Mouse (Mus musculus) liver, embryonic 11.5 days (tissue): Measurements from ENCODE around the gene Sap30bp. TPM values are rescaled to one million over a fixed set of nuclear protein-coding genes. Genes with fewer than 3 reads are reported as not detected.

Source experiments
- ATAC-seq: fragments of 200-750 bp; cut with Nextera tagmentation; replicated peaks from 2 replicates; pipeline ENCODE4 v1.8.0; 2017; ENCODE audit warnings: moderate number of reproducible peaks, mild to moderate bottlenecking, moderate TSS enrichment, moderate library complexity; ENCODE audit not compliant: low FRiP score
- DNase-seq: peaks from one replicate; pipeline ENCODE4 v3.0.0-alpha.2; 2017; ENCODE audit warnings: low spot score
- H3K27ac ChIP-seq: fragments of 300-500 bp; sonication (generic); 2 replicates; pipeline ENCODE4 v1.5.1; 2014; ENCODE audit warnings: mild to moderate bottlenecking, low read depth, low read length, control low read depth
- H3K27me3 ChIP-seq: fragments of 300-500 bp; sonication (generic); replicated peaks from 2 replicates; pipeline ENCODE4 v1.6.1; 2014; ENCODE audit warnings: low read length, mixed read lengths; ENCODE audit not compliant: control insufficient read depth, insufficient read depth
- H3K36me3 ChIP-seq: fragments of 300-500 bp; sonication (generic); 2 replicates; pipeline ENCODE4 v1.6.1; 2014; ENCODE audit warnings: mild to moderate bottlenecking, low read length, moderate library complexity, mixed read lengths; ENCODE audit not compliant: control insufficient read depth, insufficient read depth
- H3K4me1 ChIP-seq: fragments of 300-500 bp; sonication (generic); replicated peaks from 2 replicates; pipeline ENCODE4 v1.6.1; 2014; ENCODE audit warnings: low read length, mixed read lengths; ENCODE audit not compliant: control insufficient read depth, insufficient read depth
- H3K4me2 ChIP-seq: fragments of 300-500 bp; sonication (generic); 2 replicates; pipeline ENCODE4 v1.6.1; 2014; ENCODE audit warnings: mild to moderate bottlenecking, control low read depth, moderate library complexity
- H3K4me3 ChIP-seq: fragments of 300-500 bp; sonication (generic); 2 replicates; pipeline ENCODE4 v1.5.1; 2014; ENCODE audit warnings: low read depth, low read length, control low read depth
- H3K9ac ChIP-seq: fragments of 300-500 bp; sonication (generic); 2 replicates; pipeline ENCODE4 v1.6.1; 2014; ENCODE audit warnings: low read depth, low read length, control low read depth
- H3K9me3 ChIP-seq: fragments of 300-500 bp; sonication (generic); 2 replicates; pipeline ENCODE4 v1.6.1; 2016; ENCODE audit warnings: low read length, inconsistent platforms, mixed read lengths; ENCODE audit not compliant: control insufficient read depth
- WGBS: fragments of 180-500 bp; shearing (Covaris S2); extraction: QIAGEN DNeasy Blood & Tissue Kit; methylation state at CpG from one replicate; pipeline ENCODE4 v1.1.7; 2014; 5-methylcytosine and 5-hydroxymethylcytosine counted together
- polyA plus RNA-seq: library from polyadenylated mRNA; unstranded; fragments of >200 nt; fragmentation: Nextera tagmentation; extraction: Ambion mirVana; gene quantifications from 2 replicates; pipeline ENCODE4 v1.2.1, GENCODE M21; 2014

The Sap30bp gene
- polyA plus RNA-seq, 1 experiment from 2014 or later: 39.9 TPM

DNA sequence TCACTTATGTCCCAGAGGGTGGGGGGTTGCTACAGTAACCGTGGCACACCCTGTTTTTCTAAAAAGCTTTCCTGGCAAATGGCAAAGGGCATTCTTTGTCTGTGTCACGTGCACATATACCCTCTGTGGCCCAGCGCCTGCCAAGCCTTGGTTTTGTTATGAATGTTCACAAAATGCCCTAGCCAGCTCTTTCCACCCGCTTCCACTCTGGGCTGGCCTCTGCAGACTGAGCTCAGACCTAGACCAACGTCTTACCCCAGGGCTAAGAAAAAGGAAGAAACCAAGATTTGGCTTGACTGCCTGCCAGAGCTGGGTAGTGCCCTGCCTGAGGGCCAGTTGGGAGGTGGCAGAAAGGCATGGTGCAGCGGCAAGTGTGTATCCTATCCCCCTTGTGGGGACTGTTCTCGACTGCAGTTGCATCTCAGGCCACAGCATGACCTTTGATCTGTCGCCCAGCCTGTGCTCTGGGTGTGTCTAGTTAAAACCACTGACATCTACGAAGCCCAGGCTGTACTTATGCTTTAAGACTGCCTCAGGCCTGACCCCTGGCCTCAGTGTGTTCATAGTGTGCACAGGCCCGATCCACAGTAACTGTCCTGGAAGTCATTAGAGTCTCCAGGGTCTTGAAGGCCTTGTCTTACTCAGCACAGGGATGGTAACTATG lies 22.2 kb downstream of the Sap30bp start:
- Histone ChIP-seq H3K9me3 (no peaks in the 10 kb centered on the region), H3K4me1 (peaks cover 8% of the 10 kb centered on the region), H3K27ac (peak overlapping the region; percentile 7; the same call in 1 of the 2 replicates), H3K36me3 (peaks cover 30% of the 10 kb centered on the region), H3K27me3 (no peaks in the 10 kb centered on the region), H3K4me3 (no peak overlapping the region), H3K4me2 (no peak overlapping the region), H3K9ac (0 out of 2 replicates have a peak overlapping the region, but pooled peaks have one; percentile 20)
- WGBS: 72% methylated on average over 10 of the region's 10 CpGs
- no peak for ATAC-seq
- DNase-seq: no peak

DNA sequence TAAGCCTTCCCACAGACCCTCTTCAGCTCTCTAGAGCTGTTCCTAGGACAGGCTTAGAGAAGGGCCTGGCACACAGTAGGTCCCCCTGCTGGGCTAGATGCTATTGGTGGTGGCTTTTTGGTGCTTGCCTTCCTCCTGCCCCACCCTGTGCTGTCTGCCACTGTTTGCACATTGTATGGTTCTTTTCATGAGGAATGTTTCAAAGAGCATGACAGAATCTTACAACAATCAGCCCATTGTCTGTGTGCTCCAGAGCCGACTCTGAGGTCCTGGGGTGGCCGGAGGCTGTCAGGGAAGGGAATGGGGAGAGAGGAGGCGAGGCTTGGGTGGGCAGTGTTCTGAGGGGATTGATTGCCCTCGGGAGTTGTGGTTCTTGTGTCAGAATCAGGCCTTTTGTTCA lies 23.4 kb downstream of the Sap30bp start:
- ATAC-seq (no peak), DNase-seq (no peak)
- H3K9me3 ChIP-seq: no peaks in the 10 kb centered on the region
- 77% methylated on average over 4 of the region's 4 CpGs for WGBS
- H3K4me3 ChIP-seq: no peak overlapping the region
- H3K27ac ChIP-seq: no peak overlapping the region
- peaks cover 32% of the 10 kb centered on the region for H3K36me3 ChIP-seq
- no peaks in the 10 kb centered on the region for H3K27me3 ChIP-seq
- H3K4me1 ChIP-seq: peaks cover 8% of the 10 kb centered on the region
- no peak overlapping the region for H3K4me2 ChIP-seq
- no peak overlapping the region for H3K9ac ChIP-seq

DNA sequence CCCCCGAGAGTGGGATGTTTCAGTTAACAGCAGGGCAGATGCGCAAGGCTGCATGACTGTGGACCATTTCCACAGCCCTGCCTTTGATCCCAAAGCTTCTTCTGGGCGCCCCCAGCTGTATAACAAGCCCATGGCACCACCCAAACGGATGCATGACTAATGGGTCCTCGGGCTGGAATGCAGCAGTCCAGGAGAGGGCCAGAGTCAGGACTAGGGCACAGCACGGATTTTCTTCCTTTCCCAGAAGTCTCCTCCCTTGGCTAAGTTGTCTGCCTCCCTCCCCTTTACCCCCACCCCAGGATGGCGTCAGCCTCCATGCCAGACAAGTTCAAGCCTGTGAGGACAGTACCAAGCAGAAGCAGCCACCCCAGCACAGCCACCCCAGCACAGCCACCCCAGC lies 24.9 kb downstream of the Sap30bp start:
- DNase-seq: no peak
- Histone ChIP-seq H3K9ac (no peak overlapping the region), H3K27me3 (no peaks in the 10 kb centered on the region), H3K4me2 (no peak overlapping the region), H3K27ac (no peak overlapping the region), H3K9me3 (no peaks in the 10 kb centered on the region), H3K36me3 (peaks cover 32% of the 10 kb centered on the region), H3K4me3 (no peak overlapping the region), H3K4me1 (peaks cover 8% of the 10 kb centered on the region)
- WGBS: 80% methylated on average over 7 of the region's 7 CpGs
- ATAC-seq: no peak

DNA sequence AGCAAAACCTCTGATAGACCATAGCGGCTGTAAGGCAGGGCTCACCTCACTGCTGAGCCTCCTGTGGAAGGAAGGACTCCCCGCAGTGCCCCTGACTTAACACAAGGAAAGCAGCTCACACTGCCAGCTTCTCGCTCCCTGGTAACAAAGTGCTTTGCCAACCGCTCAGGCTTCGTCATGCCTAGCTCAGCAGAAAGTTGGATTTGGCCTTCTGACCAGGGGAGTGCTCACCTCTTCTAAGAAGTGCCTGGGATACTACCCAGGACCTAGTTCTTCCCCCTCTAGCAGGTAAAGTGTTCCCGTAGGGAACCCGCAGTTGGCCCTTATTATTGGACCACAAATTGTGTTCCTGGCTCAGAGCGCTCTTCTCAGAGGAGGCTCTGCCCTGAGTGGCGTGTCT lies 25.9 kb downstream of the Sap30bp start:
- DNase-seq (no peak), ATAC-seq (no peak)
- Histone ChIP-seq H3K9me3 (no peaks in the 10 kb centered on the region), H3K4me2 (no peak overlapping the region), H3K27me3 (no peaks in the 10 kb centered on the region), H3K9ac (no peak overlapping the region), H3K4me3 (no peak overlapping the region), H3K4me1 (peaks cover 8% of the 10 kb centered on the region), H3K27ac (no peak overlapping the region), H3K36me3 (peaks cover 34% of the 10 kb centered on the region)
- WGBS: 92% methylated on average over 9 of the region's 9 CpGs

DNA sequence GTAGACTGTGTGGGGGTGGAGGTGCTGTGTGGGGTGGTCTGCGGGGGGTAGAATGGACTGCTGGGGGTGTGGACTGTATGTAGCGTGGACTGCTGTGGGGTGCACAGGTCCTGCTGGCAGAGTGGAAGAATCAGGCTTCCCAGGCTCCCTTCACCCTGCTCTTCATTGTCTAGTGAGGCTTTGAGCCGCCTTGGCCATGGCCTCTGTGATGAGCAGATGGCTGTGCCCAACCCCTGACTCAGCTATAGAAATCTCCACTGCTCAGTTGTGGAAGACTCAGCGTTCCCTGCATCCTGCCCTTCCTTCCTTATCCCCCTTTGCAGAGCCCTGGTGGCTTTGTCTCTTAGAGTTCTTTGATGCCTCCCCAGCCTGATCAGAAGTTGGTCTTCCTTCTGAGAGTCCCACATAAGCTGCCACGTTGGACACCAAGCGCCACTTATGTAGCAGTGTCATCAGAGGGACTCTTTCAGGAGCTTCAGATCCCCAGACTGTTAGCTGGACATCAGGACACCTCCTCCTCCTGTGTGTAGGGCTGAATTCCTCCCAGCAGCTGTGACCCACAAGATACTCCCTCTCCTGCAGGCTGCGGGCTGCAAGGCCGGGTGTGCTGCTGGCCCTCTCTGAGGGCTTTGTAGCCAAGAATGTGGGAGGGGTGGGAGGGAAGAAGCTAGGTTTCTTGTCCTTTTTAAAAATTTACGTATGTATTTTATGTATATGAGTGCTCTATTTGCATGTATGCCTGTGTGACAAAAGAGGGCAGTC lies 29.8 kb downstream of the Sap30bp start:
- no peaks in the 10 kb centered on the region for H3K9me3 ChIP-seq
- H3K27me3 ChIP-seq: no peaks in the 10 kb centered on the region
- no peak overlapping the region for H3K9ac ChIP-seq
- no peak overlapping the region for H3K4me2 ChIP-seq
- ATAC-seq (no peak), DNase-seq (no peak)
- no peak overlapping the region for H3K4me3 ChIP-seq
- H3K36me3 ChIP-seq: peaks cover 46% of the 10 kb centered on the region
- H3K27ac ChIP-seq: no peak overlapping the region; the same call in 1 of the 2 replicates
- WGBS: 91% methylated on average over 9 of the region's 9 CpGs
- H3K4me1 ChIP-seq: peaks cover 14% of the 10 kb centered on the region

DNA sequence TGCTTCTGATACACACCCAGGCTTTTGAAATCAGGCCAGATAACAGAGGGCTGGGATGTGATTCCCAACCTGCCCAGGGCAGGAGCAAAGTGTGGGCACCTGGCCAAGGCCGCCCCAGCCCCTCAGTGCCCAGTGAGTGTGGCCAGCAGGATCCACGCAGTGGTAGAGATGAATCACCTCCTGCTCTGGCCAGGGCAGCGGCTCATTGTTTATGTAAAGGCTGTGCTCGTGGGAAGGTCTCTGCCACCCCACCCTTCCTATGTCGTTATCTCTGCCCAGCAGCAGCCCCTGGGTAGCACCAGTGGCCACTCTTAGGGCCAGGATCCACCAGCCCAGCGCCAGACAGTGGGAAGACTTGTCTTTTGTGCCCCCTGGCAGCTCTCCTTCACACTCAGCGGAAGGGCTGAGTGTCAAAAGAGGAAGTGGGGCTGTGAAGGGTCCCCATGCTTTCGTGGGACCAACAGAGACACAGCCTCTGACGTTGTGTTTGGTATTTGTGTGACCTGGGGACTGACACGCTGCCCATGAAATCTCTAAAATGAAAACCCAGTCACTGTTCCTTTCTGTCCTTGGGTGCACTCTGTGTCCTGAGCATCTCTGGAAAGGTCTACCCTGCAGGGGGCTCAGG lies 32.0 kb downstream of the Sap30bp start:
- peak; percentile 57; the same call in 1 of the 2 replicates for ATAC-seq
- Histone ChIP-seq H3K4me3 (no peak overlapping the region), H3K9me3 (no peaks in the 10 kb centered on the region), H3K36me3 (peaks cover 44% of the 10 kb centered on the region), H3K27ac (no peak overlapping the region), H3K9ac (no peak overlapping the region), H3K4me1 (peaks cover 14% of the 10 kb centered on the region), H3K4me2 (no peak overlapping the region), H3K27me3 (no peaks in the 10 kb centered on the region)
- 49% methylated on average over 10 of the region's 10 CpGs for WGBS
- no peak for DNase-seq

DNA sequence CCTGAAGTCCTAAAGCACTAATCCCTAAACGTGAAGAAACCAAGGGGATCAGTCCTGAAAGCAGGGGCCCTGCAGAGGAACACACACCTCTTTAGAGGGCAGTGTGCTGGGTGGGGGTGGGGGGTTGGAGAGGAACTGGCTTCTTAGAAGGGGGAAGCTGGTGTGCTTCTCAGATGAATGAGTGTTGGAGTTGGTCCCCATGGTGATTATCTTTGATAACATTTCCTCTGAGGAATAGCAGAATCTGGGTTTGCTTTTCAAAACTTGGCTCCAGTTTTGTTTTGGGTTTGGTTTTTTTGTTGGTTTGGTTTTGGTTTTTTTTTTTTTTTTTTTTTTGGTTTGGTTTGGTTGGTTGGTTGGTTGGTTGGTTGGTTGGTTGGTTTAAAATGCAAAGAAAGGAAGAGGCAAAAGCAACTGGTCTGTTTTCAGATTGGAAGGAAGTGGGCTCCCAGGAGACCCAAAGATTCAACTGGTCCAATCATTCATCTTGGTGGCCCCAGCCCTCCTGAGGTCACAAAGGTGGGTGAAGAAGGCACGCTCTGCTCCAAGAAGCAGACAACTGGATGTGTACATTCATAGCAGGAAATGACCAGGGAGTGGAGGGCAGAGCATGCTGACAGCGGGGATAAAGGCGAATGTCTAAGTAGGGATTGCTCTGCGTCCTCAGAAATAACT lies 35.8 kb downstream of the Sap30bp start:
- ATAC-seq (no peak), DNase-seq (no peak)
- Histone ChIP-seq H3K9ac (no peak overlapping the region), H3K9me3 (no peaks in the 10 kb centered on the region), H3K4me1 (peaks cover 14% of the 10 kb centered on the region), H3K36me3 (peaks cover 25% of the 10 kb centered on the region), H3K27ac (no peak overlapping the region), H3K27me3 (peaks cover 4% of the 10 kb centered on the region), H3K4me2 (no peak overlapping the region), H3K4me3 (no peak overlapping the region)
- WGBS: 64% methylated on average over 5 of the region's 5 CpGs

DNA sequence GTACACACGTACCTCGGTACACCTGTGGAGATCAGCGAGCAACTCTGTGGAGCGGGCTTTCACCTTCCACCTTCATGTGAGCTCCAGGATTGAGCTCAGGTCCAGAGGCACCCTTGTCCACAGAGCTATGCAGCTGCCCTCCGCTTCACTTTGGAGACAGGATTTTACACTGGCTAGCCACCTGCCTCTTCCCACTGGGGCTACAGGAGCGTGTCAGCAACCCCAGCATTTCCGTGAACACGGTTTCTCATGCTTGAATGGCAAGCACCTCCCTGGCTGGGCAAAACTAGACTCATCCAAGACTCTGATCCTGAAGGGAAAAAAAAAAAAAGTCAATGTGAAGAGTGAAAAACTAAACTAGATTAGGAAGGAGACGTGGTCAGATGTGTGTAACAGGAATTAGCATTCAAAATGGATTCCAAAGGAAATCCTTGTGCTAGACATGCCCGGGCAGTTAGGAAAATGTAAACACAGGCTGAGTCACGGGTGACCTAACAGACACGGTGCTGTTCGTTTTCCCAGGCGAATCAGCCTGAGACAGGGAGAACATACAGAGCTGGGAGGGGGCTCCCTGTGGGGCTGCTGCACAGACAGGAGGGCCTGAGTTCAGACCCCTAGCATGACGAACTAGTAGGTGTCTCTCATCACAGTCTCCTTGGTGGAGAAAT lies 37.1 kb downstream of the Sap30bp start:
- no peak overlapping the region for H3K9ac ChIP-seq
- H3K27ac ChIP-seq: no peak overlapping the region
- H3K4me3 ChIP-seq: no peak overlapping the region
- WGBS: 68% methylated on average over 15 of the region's 15 CpGs
- peaks cover 8% of the 10 kb centered on the region for H3K4me1 ChIP-seq
- H3K4me2 ChIP-seq: no peak overlapping the region
- ATAC-seq (no peak), DNase-seq (no peak)
- H3K27me3 ChIP-seq: peaks cover 16% of the 10 kb centered on the region
- peaks cover 13% of the 10 kb centered on the region for H3K36me3 ChIP-seq
- no peaks in the 10 kb centered on the region for H3K9me3 ChIP-seq
